Mouse (Mus musculus) layer of hippocampus, postnatal 36 days (tissue): Measurements from ENCODE around the gene Kcnq1. TPM values are rescaled to one million over a fixed set of nuclear protein-coding genes. Genes with fewer than 3 reads are reported as not detected.

Experiments used
- DNase-seq, 2 experiments: peaks; one replicate each; pipeline ENCODE4 v3.0.0; 2022
- total RNA-seq, 2 experiments: library from RNA; stranded (reverse); gene quantifications; 2 replicates each; pipeline ENCODE4 v1.2.3; 2021

The Kcnq1 gene
- total RNA-seq = 1 to 10 TPM in 1 of 2 experiments, under 1 TPM in 1; 0.55 to 1.1 TPM

DNA sequence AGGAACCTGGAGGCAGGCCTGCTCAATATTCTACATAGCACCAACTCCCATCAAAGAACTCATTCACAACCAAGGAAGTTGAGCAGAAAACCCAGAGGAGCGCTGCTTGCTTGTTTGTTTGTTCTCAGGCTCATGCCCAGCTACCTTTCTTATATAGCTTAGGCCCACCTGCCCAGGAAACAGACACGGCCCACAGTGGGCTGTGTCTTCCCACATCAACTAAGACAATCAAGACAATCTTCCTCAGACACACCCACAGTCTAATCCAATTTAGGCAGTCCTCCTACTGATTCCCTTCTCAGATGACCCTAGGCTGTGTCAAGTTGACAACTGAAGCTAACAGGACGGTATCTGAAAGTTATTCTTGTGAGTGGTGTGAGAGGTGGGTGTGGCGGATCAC, at the start of gene Kcnq1:
TSS of gene Kcnq1 (plus strand) at position 301 of the 400 bp plus-strand sequence.
- no peak for DNase-seq

GRCm38 (mm10) chr7:143057023-143057422, 49.1 kb upstream of the Kcnq1 start:
- no peak for DNase-seq

DNA sequence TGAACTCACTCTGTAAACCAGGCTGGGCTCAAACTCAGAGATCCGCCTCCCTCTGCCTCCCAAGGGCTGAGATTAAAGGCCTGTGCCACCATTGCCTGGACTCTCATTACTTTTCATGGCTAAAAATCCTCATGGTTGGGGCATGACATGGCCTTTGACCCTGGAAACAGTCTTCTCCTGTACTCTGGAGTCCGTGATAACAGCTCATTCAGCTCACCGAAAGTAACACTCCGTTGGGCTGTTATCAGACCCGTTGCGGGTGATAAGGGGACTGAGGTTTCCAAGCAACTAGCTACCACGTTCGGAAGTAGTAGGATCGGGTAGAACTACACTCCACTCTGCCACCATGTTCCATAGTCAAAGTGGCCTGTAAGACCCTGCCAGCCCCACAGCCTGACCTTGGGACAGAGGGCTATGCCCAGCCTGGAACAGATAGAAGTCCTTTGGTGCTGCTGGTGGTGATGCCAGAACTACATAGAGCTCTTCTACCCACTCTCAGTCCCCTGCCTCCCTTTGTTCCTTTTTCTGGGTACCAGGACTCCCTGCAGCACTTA, 48.4 kb upstream of the Kcnq1 start:
- no peak for DNase-seq

GRCm38 (mm10) chr7:143058221-143058697, 47.9 kb upstream of the Kcnq1 start:
- no peak for DNase-seq

DNA sequence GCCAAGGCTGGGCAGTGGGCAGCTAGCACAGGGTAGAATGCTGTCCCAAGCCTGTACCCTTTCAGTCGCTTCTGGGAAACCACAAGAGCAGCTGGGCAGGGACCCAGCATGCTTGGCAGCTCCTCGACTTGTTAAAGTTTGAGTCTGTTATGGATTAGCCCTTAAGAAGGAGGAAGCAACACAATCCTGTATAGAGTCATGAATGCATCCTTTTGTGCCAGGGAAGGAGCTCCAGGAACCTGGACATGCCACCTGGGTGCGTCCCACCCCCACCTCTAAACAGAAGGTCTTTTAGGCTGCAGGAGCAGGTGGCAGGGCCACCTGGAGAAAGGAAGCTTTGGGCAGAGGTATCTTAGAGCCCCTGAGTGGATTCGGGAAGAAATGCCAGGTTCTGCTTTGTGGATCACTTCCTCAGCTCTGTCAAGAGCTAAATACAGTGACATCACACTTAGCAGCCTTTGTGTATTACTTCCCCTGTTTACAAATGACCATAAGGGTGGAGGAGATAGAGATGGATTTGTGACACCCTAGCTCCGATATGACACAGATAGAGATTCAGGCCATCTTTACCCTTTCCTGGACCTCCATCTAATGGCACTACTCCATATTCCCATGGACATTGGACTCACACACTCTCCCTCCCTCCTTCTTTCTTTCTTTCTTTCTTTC, 46.8 kb upstream of the Kcnq1 start:
- peak; percentile 53 for DNase-seq

DNA sequence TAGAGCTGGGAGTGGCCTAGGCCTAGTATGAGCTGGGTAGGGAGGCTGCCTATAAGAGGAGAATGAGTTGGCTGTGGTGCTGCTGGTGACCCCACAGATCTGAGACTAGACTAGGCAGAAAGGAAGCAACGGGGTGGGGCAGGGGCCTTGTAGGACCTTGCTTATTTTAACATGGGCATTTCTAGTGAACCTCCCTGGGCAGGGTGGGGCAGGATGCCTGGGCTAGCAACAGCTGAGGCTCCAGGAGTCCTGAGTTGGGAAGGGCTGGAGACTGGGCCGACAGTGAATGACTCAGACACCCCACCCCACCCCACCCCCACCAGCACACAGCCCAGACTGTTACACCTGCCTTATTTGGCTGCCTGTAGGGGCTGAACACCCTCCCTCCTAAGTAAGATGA, 43.5 kb upstream of the Kcnq1 start:
- DNase-seq = no peak

DNA sequence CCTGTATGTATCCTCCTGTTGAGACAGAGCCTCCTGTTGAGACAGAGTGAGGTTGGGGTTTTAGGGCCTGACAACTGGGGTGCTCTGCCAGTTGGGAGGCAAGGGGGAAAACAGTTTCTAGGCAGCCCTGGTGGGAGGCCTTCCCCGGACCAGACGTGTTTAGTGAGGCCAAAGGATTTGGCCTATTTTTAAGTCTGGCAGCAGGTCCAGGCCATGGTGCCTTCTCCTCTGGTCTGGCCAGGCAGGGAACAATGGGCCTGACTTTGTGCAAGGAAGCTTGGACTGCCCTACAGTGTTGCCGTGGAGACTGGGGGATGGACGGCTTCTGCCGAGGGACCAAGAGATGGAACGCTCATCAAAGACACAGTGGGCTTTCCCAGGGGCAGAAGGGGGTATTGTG, 41.9 kb upstream of the Kcnq1 start:
- DNase-seq = peak; percentile 46 to 50

- no peak for DNase-seq
These were observed 40.5 kb upstream of the Kcnq1 start for GRCm38 (mm10) chr7:143065692-143066091.

- DNase-seq = no peak
These were observed 38.7 kb upstream of the Kcnq1 start for GRCm38 (mm10) chr7:143067469-143067868.

DNA sequence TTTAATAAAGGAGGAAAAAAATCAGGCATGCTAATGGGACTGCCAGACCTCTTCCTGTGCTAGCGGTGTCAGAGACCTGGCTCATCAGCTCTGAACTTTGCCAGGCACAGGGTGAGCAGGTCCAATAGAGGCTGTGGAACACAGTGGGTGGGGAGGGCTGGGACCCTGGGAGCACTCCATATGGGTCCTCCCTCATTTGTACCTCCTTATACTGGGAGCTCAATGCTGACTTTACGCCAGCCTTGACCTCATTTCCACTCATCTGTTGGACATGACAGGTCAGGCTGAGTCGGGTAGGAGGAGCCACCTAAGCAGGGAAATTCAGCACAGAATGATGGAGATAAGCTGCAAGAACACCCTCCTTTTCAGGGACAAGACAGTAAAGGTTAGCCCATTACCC, 38.3 kb upstream of the Kcnq1 start:
- no peak for DNase-seq

DNA sequence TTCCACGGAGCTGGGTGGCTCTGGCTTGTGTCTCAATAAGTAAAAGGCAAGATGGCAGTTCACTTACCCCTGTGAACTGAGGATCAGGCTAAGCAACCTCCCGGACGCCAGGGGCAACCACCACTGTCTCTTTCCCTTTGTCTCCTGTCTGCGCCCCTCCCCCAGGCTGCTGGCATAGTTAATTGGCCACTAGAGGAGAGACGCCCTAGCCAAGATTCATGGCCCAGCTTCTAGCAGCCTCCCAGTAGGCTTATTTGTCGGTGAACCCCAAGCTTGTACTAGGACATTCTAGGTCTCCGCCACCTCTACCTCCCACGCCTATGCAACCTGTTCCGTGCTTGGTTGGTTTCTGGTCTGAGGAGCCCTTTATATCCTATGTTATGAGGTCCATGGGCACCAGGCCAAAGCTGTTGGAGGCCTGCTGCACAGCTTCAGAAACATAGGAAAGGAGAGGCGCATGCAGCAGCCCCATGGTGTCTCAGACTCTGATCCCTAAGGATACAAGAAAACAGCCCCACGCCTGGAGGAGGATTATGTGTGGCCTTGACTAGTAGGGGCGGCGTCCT, 37.8 kb upstream of the Kcnq1 start:
- peak; percentile 41 to 42 for DNase-seq

- peak; percentile 98 to 99 for DNase-seq
These were observed 37.1 kb upstream of the Kcnq1 start, which contains the start of gene Tssc4 for GRCm38 (mm10) chr7:143068882-143069591. Gene Tssc4 (plus strand): TSS chr7:143069249.

- DNase-seq = no peak
These were observed 36.3 kb upstream of the Kcnq1 start for GRCm38 (mm10) chr7:143069751-143070400.

- DNase-seq = no peak
These were observed 35.6 kb upstream of the Kcnq1 start for GRCm38 (mm10) chr7:143070506-143071070.

DNA sequence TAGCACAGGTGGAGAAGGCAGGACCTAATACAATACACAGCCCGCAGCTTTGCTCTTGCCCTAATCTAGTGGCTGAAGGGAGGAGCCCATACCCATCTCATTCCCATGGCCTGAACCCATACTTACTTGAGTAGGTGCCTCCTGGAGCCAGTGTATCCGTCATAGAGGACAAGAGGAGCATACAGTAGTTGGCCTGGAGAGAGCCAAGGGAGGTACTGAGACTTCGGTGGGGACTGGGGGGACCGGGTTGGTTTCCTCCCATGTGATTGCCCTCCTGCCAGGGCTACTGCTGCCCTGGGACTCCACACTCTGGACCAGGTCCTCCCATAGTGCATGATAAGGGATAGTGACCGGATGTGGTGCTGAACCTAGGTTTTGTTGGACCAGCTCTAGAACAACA, 33.6 kb upstream of the Kcnq1 start:
- no peak for DNase-seq

- no peak for DNase-seq
These were observed 33.1 kb upstream of the Kcnq1 start for GRCm38 (mm10) chr7:143073086-143073485.

DNA sequence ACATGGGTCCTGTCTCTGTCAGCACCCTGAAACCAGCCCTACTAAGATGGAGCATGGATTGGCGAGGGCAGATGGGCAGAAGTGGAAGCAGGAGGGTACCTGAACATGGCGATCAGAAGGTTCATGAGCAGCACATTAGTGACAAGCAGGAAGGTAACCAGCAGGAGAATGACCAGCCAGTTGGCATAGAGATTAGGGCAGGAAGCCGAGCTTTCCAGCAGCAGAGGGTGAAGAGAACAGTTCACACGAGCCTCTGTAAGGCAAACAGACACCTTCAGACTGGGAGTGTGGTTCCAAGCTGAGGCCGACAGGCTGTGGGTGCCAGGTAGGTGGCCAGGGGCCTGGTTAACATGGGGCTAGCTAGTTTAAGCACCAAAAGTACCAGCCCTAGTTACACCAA, 30.8 kb upstream of the Kcnq1 start:
- no peak for DNase-seq

DNA sequence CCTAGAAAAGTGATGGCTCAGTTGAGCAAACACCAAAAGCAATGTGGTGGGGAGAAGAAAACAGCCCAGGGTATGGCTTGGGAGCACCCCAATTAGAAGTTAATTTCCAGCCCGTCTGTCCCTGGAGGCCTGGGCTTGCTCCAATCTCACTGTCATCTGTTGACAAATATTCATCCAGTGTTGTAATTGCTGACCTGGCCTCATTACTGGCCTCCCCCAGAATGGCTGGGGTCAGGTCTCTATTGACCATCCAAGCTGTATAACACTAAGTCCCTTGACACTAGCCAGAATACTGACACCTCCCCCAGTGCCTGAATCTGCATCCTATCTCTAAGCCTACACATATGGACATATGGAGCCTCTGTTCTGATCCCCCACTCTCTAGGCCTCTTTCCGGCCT, 28.8 kb upstream of the Kcnq1 start:
- no peak for DNase-seq

DNA sequence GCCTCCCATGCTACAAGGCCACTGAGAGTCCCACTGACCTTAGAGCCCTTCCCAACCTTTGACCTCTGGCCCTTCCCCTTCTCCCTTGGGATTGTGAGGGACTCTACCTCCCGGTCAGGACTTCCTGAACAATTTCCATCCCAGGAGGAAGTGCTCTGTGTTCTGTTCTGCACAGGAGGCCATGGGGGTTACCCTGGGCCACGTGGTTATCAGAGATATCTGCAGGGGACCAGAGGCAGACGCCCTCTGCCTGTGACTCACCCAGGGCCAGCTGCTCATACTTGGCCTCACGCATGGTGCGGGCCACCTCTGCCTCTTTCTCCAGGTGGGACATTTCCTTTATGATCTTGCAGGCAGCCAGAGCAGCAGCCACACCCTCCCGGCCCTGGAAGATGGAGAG, 24.1 kb upstream of the Kcnq1 start:
- DNase-seq = no peak

DNA sequence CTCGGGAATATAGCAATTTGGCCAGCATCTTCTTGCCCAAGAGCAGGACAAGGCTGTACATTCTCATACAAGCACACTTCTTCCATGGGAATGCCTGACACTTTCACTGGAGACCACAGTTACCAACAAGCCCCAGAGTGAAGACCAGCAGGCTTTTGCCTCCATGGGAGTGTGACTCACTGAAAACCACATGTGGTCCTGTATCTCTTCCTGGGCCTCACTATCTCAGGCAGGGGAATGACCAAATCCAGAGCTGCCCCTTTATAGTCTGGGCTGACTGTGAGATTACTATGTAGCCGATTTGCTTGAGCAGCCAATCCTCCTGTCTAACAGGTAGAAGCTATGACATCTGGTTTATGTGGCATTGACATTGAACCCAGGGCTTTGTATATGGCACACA, 22.5 kb upstream of the Kcnq1 start:
- DNase-seq = no peak

DNA sequence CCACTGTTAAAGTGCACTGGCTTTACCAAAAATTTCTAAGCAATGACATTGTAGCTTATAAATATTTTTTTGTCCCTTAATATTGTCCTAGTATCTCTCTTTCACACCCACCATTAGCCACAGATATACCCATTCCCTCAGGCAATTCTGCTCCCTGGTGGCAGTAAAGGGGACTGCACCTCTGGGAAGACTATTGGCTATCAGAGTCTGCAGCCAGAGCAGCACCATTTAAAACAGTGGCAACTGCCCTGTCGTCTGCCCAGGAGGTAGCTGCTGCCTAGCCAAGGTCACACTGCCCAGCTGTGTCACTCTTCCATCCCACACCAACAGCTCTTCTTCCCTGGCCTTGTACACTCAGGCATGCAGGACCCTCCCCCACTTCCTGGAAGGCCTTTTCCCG, 19.8 kb upstream of the Kcnq1 start:
- DNase-seq = no peak

DNA sequence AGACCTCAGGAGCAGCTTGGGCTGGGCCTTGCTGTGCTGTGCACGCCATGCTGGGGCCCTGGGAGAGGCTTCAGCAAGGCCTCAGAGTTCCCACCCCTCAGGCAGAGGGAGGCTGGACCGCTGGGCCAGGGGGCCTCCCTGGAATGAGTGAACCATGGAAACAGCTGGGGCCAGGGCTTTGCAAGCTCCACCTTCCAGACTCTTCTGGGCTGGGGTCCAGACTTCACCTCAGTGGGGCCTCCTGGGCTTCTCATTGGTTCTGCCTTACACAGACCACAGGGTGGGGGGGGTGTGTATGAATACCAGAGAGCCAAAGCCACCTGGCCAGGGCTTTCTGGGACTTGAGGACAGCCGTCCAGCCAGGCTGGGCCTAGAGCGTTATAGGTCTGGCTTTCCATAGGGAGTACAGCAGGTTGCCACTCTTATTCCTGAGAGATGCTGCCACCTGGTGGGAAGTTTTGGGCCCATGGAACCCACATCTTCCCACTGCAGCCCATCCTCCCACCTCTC, 19.0 kb upstream of the Kcnq1 start:
- DNase-seq = no peak
